ENCODE assay signal across 8 mouse cellular contexts in the genomic region with DNA sequence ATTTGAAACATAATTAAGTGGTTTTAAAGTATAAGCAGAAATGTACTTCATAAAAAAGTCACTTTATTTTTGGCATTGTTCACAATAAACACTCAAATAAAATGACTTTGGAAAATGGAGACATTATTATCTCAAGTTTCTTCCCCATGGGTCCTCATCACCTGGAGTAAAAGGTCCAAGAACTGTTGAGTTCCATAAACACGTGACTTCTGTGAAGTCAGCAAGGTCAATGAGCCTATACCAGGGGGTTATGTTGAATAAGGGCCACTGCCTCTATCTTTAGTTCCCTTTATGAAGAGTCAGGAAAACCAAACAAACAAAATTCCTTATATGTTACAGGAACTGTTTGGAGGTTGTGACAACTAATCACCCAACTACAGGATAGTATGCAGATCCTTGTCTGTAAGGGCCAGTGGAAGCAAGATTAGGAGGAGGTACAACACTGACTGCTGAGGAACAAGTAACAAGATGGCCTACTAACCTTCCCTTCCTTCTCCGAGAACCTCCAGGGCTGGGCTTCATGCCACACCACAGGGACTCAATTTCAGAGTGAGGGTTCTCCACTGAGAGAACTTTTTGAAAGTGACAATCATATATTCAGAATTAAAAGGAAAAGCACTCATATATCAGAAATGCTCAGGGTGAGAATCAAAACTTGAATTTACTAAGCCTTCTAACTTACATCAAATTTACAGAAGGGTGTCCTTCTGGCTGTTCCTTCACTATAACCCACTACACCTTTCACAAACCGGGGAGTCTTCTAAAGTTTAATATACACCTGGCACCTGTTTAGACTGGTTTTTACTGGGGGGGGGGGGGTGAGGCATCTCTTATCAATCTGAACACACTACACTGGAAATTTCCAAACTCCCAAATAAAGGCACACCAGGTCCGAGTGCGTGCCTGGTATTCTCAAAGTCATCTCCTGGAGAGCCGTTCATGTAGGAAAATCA.
A peak's percentile ranks its signal among the peaks of the same experiment; 100 is the strongest.
DNase-seq lines count a peak whose midpoint lies in the region; ATAC-seq and TF ChIP-seq lines count a peak whose summit lies in the region.

No protein-coding gene starts in this region.

- no peak for TF ChIP-seq POLR2A in heart, adult 2 months (IDR thresholded peaks at IDR 0.05; ENCODE audit: insufficient read depth, low read depth, low read length)
- no peak for TF ChIP-seq POLR2A in MEL (IDR thresholded peaks at IDR 0.05; ENCODE audit: control insufficient read depth in 1 of 2, insufficient read depth in 1 of 2, low read depth in 1 of 2, low read length in 2 of 2, poor library complexity in 1 of 2)

- no peak for DNase-seq in heart, adult 2 months
- no peak for DNase-seq in heart, adult 11 months
- peak; percentile 76 for DNase-seq in MEL (ENCODE audit: low read depth, low spot score)
- DNase-seq in liver, embryonic 14.5 days (ENCODE audit: low read depth in 3 of 3, low spot score in 3 of 3): no peak
- no peak for DNase-seq in retina, postnatal 1 day
- no peak for DNase-seq in urinary bladder, postnatal 14 days (ENCODE audit: low spot score)
- no peak for DNase-seq in gastrocnemius, postnatal 36 days

- H3K9me3 ChIP-seq in MEL (replicated peaks; ENCODE audit: insufficient read depth, low read length): no peaks in the 10 kb centered on the region
- H3K9me3 ChIP-seq in forebrain, embryonic 15.5 days: no peaks in the 10 kb centered on the region
- H3K9me3 ChIP-seq in liver, embryonic 14.5 days (ENCODE audit: control insufficient read depth, low read length): no peaks in the 10 kb centered on the region

- H3K4me1 ChIP-seq in heart, adult 2 months (ENCODE audit: control insufficient read depth, insufficient read depth, low read length): peaks cover 4% of the 10 kb centered on the region
- H3K4me1 ChIP-seq in MEL (ENCODE audit: control insufficient read depth in 1 of 2, insufficient read depth in 2 of 2, low read length in 2 of 2): peaks cover 16 to 18% of the 10 kb centered on the region in 2 experiments
- peaks cover 21% of the 10 kb centered on the region for H3K4me1 ChIP-seq in forebrain, embryonic 15.5 days
- H3K4me1 ChIP-seq in liver, embryonic 14.5 days (replicated peaks; ENCODE audit: control insufficient read depth in 2 of 2, insufficient read depth in 2 of 2, low read length in 1 of 2): peaks cover 8 to 10% of the 10 kb centered on the region in 2 experiments

- H3K79me2 ChIP-seq in heart, adult 2 months (replicated peaks; ENCODE audit: control insufficient read depth, insufficient read depth, low read length): no peaks in the 10 kb centered on the region; the same call in 1 of the 2 replicates
- peaks cover 32% of the 10 kb centered on the region for H3K79me2 ChIP-seq in MEL (ENCODE audit: control insufficient read depth, insufficient read depth, low read length, poor library complexity)

- H3K4me3 ChIP-seq in heart, adult 2 months: peak overlapping the region; percentile 95
- H3K4me3 ChIP-seq in MEL (ENCODE audit: control insufficient read depth in 1 of 2, insufficient read depth in 1 of 2, low read depth in 2 of 2, low read length in 2 of 2): peak overlapping the region; percentile 96
- peak overlapping the region; percentile 90 for H3K4me3 ChIP-seq in forebrain, embryonic 15.5 days
- H3K4me3 ChIP-seq in liver, embryonic 14.5 days (ENCODE audit: insufficient read depth in 1 of 2, low read depth in 2 of 2, low read length in 2 of 2): peak overlapping the region; percentile 65 to 81

- TF ChIP-seq EP300 in heart, adult 2 months (IDR thresholded peaks at IDR 0.05; ENCODE audit: insufficient read depth, low read depth, low read length): no peak
- peak; percentile 12 to 30; a peak in 2 of 4 replicates for TF ChIP-seq EP300 in MEL (IDR thresholded peaks at IDR 0.05; ENCODE audit: low read depth in 1 of 2, low read length in 2 of 2)
- TF ChIP-seq EP300 in liver, embryonic 14.5 days (IDR thresholded peaks at IDR 0.05; ENCODE audit: low read depth): no peak

- WGBS in heart, adult 2 months: 14% methylated on average over 6 of the region's 6 CpGs
- 44% methylated on average over 6 of the region's 6 CpGs for WGBS in forebrain, embryonic 15.5 days
- 34% methylated on average over 6 of the region's 6 CpGs for WGBS in liver, embryonic 14.5 days (ENCODE audit: insufficient replicate concordance)

- TF ChIP-seq RAD21 in MEL (IDR thresholded peaks at IDR 0.05; ENCODE audit: low read depth, low read length): no peak

- H3K27ac ChIP-seq in heart, adult 2 months: peak overlapping the region; percentile 97
- peak overlapping the region; percentile 91 for H3K27ac ChIP-seq in MEL (ENCODE audit: control insufficient read depth, low read depth, low read length)
- H3K27ac ChIP-seq in forebrain, embryonic 15.5 days (replicated peaks): no peak overlapping the region
- H3K27ac ChIP-seq in liver, embryonic 14.5 days: no peak overlapping the region; the same call in 1 of the 2 replicates

- H3K4me2 ChIP-seq in forebrain, embryonic 15.5 days (replicated peaks): peak overlapping the region; percentile 70
- peak overlapping the region; percentile 65 for H3K4me2 ChIP-seq in liver, embryonic 14.5 days (ENCODE audit: low read depth)

- TF ChIP-seq CTCF in heart, adult 2 months (IDR thresholded peaks at IDR 0.05): no peak
- TF ChIP-seq CTCF in MEL (IDR thresholded peaks at IDR 0.05 in 2 of 3, conservative IDR thresholded peaks at IDR 0.05 in 1 of 3; ENCODE audit: control insufficient read depth in 1 of 3, insufficient read depth in 1 of 3, low read depth in 2 of 3, low read length in 3 of 3, poor library complexity in 1 of 3, severe bottlenecking in 1 of 3): no peak
- TF ChIP-seq CTCF in liver, embryonic 14.5 days (IDR thresholded peaks at IDR 0.05; ENCODE audit: low read depth): no peak

- intact Hi-C loops in heart, adult 2 months (cut with DNase I): no loop called here
- intact Hi-C loops in gastrocnemius, postnatal 36 days (cut with DNase I): no loop called here

- H3K36me3 ChIP-seq in heart, adult 2 months (ENCODE audit: control insufficient read depth, insufficient read depth, low read length): peaks cover 13% of the 10 kb centered on the region; the same call in 1 of the 2 replicates
- peaks cover 2 to 22% of the 10 kb centered on the region in 2 experiments; a peak in 3 of 4 replicates for H3K36me3 ChIP-seq in MEL (ENCODE audit: control insufficient read depth in 1 of 2, insufficient read depth in 2 of 2, low read length in 2 of 2)
- no peaks in the 10 kb centered on the region for H3K36me3 ChIP-seq in forebrain, embryonic 15.5 days
- H3K36me3 ChIP-seq in liver, embryonic 14.5 days (replicated peaks; ENCODE audit: control insufficient read depth, insufficient read depth, low read depth): no peaks in the 10 kb centered on the region

- H3K27me3 ChIP-seq in heart, adult 2 months (ENCODE audit: control insufficient read depth, insufficient read depth, low read length): no peaks in the 10 kb centered on the region
- peaks cover 1 to 3% of the 10 kb centered on the region in 2 experiments; a peak in 2 of 4 replicates for H3K27me3 ChIP-seq in MEL (ENCODE audit: control insufficient read depth in 1 of 2, insufficient read depth in 2 of 2, low read length in 2 of 2)
- H3K27me3 ChIP-seq in forebrain, embryonic 15.5 days: no peaks in the 10 kb centered on the region
- no peaks in the 10 kb centered on the region for H3K27me3 ChIP-seq in liver, embryonic 14.5 days (ENCODE audit: control insufficient read depth, insufficient read depth, low read length)

- H3K9ac ChIP-seq in heart, adult 2 months (ENCODE audit: low read depth, low read length): peak overlapping the region; percentile 93
- peak overlapping the region; percentile 96 for H3K9ac ChIP-seq in MEL (ENCODE audit: control insufficient read depth, low read depth, low read length, poor library complexity, severe bottlenecking)
- peak overlapping the region; percentile 72 for H3K9ac ChIP-seq in forebrain, embryonic 15.5 days (replicated peaks)
- H3K9ac ChIP-seq in liver, embryonic 14.5 days (replicated peaks): peak overlapping the region; percentile 70

- no peak for ATAC-seq in forebrain, embryonic 15.5 days (replicated peaks)
- no peak for ATAC-seq in liver, embryonic 14.5 days (ENCODE audit: insufficient read depth)

TF ChIP-seq in MEL, 35 proteins besides CTCF, POLR2A, EP300 and RAD21:
- TF ChIP-seq GATA1 (IDR thresholded peaks at IDR 0.05; ENCODE audit: low read depth, low read length) (peak; percentile 41), MXI1 (IDR thresholded peaks at IDR 0.05; ENCODE audit: low read depth, low read length) (no peak), USF1 (IDR thresholded peaks at IDR 0.05; ENCODE audit: low read depth, low read length) (peak; percentile 84), MYC (IDR thresholded peaks at IDR 0.05; ENCODE audit: low read depth, low read length) (0 out of 2 replicates have a peak, but pooled peaks have one; percentile 19), ETS1 (IDR thresholded peaks at IDR 0.05; ENCODE audit: low read depth, low read length) (peak; percentile 25; the same call in 1 of the 2 replicates), BHLHE40 (IDR thresholded peaks at IDR 0.05; ENCODE audit: borderline replicate concordance, low read depth, low read length) (peak; percentile 78; the same call in 1 of the 2 replicates), CHD1 (IDR thresholded peaks at IDR 0.05; ENCODE audit: low read depth, low read length) (peak; percentile 90), CHD2 (IDR thresholded peaks at IDR 0.05; ENCODE audit: low read length) (no peak), UBTF (IDR thresholded peaks at IDR 0.05; ENCODE audit: borderline replicate concordance, insufficient read depth, low read depth, low read length) (0 out of 2 replicates have a peak, but pooled peaks have one; percentile 13), SMC3 (IDR thresholded peaks at IDR 0.05; ENCODE audit: low read depth, low read length) (no peak), MAX (IDR thresholded peaks at IDR 0.05; ENCODE audit: low read length) (peak; percentile 86), HCFC1 (IDR thresholded peaks at IDR 0.05; ENCODE audit: low read depth, low read length) (no peak), ZMIZ1 (IDR thresholded peaks at IDR 0.05; ENCODE audit: low read depth, low read length) (no peak)

Comparison
In these comparisons a context has a peak if more than half of its experiments do, and no peak if none do; other contexts are left out.
1. H3K27ac ChIP-seq: peak in heart, adult 2 months (single experiment) and MEL (single experiment); none in forebrain, embryonic 15.5 days (single experiment) and liver, embryonic 14.5 days (single experiment).
2. Peak in every context shown above with its lines, with median percentiles within 50 percentile points of each other: H3K4me3 ChIP-seq and H3K9ac ChIP-seq.